Comparison of ENCODE assay signal across 8 mouse cellular contexts in genomic region chr2:118861454-118862339, GRCm38 (mm10). TPM values are rescaled to one million over a fixed set of nuclear protein-coding genes. Genes with fewer than 3 reads are reported as not detected.
A peak's percentile ranks its signal among the peaks of the same experiment; 100 is the strongest.
DNase-seq lines count a peak whose midpoint lies in the region; ATAC-seq lines count a peak whose summit lies in the region.

Gene Ivd, plus strand, starts transcription at chr2:118861954.

- peak within 1 kb of the TSS; percentile 65 for H3K4me2 ChIP-seq in kidney, embryonic 15.5 days

- H3K4me1 ChIP-seq in heart, embryonic 10.5 days = peaks cover 15% of the 10 kb centered on the region; the same call in 1 of the 2 replicates
- H3K4me1 ChIP-seq in kidney, embryonic 15.5 days = peaks cover 21% of the 10 kb centered on the region

- under 1% methylated on average over 34 of the region's 34 CpGs for WGBS in heart, embryonic 10.5 days
- under 1% methylated on average over 34 of the region's 34 CpGs for WGBS in kidney, embryonic 15.5 days

- no peaks in the 10 kb centered on the region for H3K36me3 ChIP-seq in heart, embryonic 10.5 days
- peaks cover 3% of the 10 kb centered on the region; the same call in 1 of the 2 replicates for H3K36me3 ChIP-seq in kidney, embryonic 15.5 days

- peak; percentile 84 to 90 for DNase-seq in B cell, adult 2 months
- DNase-seq in brain, adult 2 months (ENCODE audit: low read depth, low spot score) = peak; percentile 99
- peak; percentile 97 for DNase-seq in heart, embryonic 10.5 days (ENCODE audit: low spot score)
- DNase-seq in liver = peak; percentile 96
- DNase-seq in spleen, postnatal 4 days (ENCODE audit: low spot score in 2 of 2) = peak; percentile 89 to 92

- peak within 1 kb of the TSS; percentile 54 for H3K9ac ChIP-seq in kidney, embryonic 15.5 days

- peak within 1 kb of the TSS; percentile 89 for H3K27ac ChIP-seq in heart, embryonic 10.5 days
- peak within 1 kb of the TSS; percentile 57 for H3K27ac ChIP-seq in kidney, embryonic 15.5 days

- no peaks in the 10 kb centered on the region for H3K9me3 ChIP-seq in heart, embryonic 10.5 days
- no peaks in the 10 kb centered on the region for H3K9me3 ChIP-seq in kidney, embryonic 15.5 days (replicated peaks)

- ATAC-seq in erythroblast, adult 5-6 weeks (replicated peaks; ENCODE audit: low FRiP score, poor library complexity, severe bottlenecking) = peak; percentile 100
- ATAC-seq in kidney, embryonic 15.5 days (replicated peaks; ENCODE audit: low FRiP score) = peak; percentile 99
- ATAC-seq in monocyte, adult 5-6 weeks (replicated peaks; ENCODE audit: insufficient number of reproducible peaks, low FRiP score, low TSS enrichment, poor library complexity, severe bottlenecking) = peak; percentile 100

- no peaks in the 10 kb centered on the region for H3K27me3 ChIP-seq in heart, embryonic 10.5 days (ENCODE audit: insufficient read depth, poor library complexity, severe bottlenecking)
- H3K27me3 ChIP-seq in kidney, embryonic 15.5 days = no peaks in the 10 kb centered on the region

- H3K4me3 ChIP-seq in heart, embryonic 10.5 days = peak within 1 kb of the TSS; percentile 74
- H3K4me3 ChIP-seq in kidney, embryonic 15.5 days (replicated peaks) = peak within 1 kb of the TSS; percentile 57

RNA-seq across cellular contexts. Expression of gene Ivd, which starts in this region (rescaled TPM):
- total RNA-seq in erythroblast, adult 5-6 weeks (2015; ENCODE audit: low replicate concordance) = 1.9 and 8.1 TPM in 2 replicates
- 4.2 and 4.8 TPM in 2 replicates for total RNA-seq in erythroblast, adult 5-6 weeks (2017; ENCODE audit: low replicate concordance)
- polyA plus RNA-seq in heart, embryonic 10.5 days (2016; fragmentation: Nextera tagmentation; extraction: Ambion mirVana) = 67.2 and 82.4 TPM in 2 replicates
- polyA plus RNA-seq in kidney, embryonic 15.5 days (2015; fragmentation: Nextera tagmentation; extraction: Ambion mirVana) = 71.6 and 82.8 TPM in 2 replicates
- total RNA-seq in monocyte, adult 5-6 weeks (2017) = 9.5 to 16.2 TPM (median 13.5 TPM) in 3 replicates

Comparison
In these comparisons a context has a peak if more than half of its experiments do, and no peak if none do; other contexts are left out.
1. Peak in every context shown above with its lines: DNase-seq, ATAC-seq, H3K4me3 ChIP-seq and H3K27ac ChIP-seq.